ENCODE assay signal across 10 mouse cellular contexts in the genomic region with DNA sequence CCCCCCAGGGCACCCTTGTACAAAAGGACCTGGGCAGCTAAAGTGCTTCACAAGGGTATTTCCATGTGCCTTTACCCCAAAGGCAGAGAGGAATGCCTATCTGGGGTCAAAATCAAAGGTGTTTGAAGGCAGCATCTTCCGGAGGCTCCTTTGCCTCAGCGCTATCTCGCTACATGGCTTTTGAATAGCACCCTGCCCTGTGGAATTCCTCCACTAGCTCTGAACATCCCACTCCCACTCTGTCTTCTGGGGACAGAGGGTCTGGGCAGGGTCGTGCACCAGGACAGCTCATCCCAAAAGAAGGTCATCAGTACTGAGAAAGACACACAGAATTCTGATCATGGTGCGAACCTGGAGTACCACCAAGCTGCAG. TPM values are rescaled to one million over a fixed set of nuclear protein-coding genes. Genes with fewer than 3 reads are reported as not detected.
DNase-seq lines count a peak whose midpoint lies in the region; ATAC-seq and TF ChIP-seq lines count a peak whose summit lies in the region.
"Had no signal": no experiment of that assay in that cellular context is flagged by ENCODE, and none has a peak within 500 bp of the region (broad histone marks: within the 10 kb centered on the region; RNA-seq: fewer than 3 reads in every experiment).

No protein-coding gene starts in this region.

- H3K79me2 ChIP-seq in heart, adult 2 months (replicated peaks; ENCODE audit: control insufficient read depth, insufficient read depth, low read length) = no peaks in the 10 kb centered on the region

- TF ChIP-seq CTCF in heart, adult 2 months (IDR thresholded peaks at IDR 0.05) = no peak
- TF ChIP-seq CTCF in ES-Bruce4 (IDR thresholded peaks at IDR 0.05; ENCODE audit: low read depth, low read length) = no peak

- H3K4me2 ChIP-seq in hindbrain, embryonic 13.5 days = peak overlapping the region; percentile 42
- H3K4me2 ChIP-seq in liver, embryonic 16.5 days (ENCODE audit: low read depth, low read length) = peak overlapping the region; percentile 52

- H3K36me3 ChIP-seq in heart, adult 2 months (ENCODE audit: control insufficient read depth, insufficient read depth, low read length) = no peaks in the 10 kb centered on the region
- H3K36me3 ChIP-seq in ES-Bruce4 (ENCODE audit: control insufficient read depth, insufficient read depth, low read length, poor library complexity, severe bottlenecking) = no peaks in the 10 kb centered on the region; the same call in 1 of the 2 replicates
- H3K36me3 ChIP-seq in hindbrain, embryonic 13.5 days = peaks cover 10% of the 10 kb centered on the region; the same call in 1 of the 2 replicates
- peaks cover 3% of the 10 kb centered on the region; the same call in 1 of the 2 replicates for H3K36me3 ChIP-seq in liver, embryonic 16.5 days (ENCODE audit: control insufficient read depth, insufficient read depth)

- ATAC-seq in hindbrain, embryonic 13.5 days (ENCODE audit: low FRiP score) = no peak
- ATAC-seq in liver, embryonic 16.5 days (ENCODE audit: low read depth) = no peak
- ATAC-seq in CD4-positive, CD25-positive, alpha-beta regulatory T cell, adult 4 months = no peak

- H3K9me3 ChIP-seq in ES-Bruce4 (replicated peaks; ENCODE audit: control insufficient read depth, insufficient read depth, low read length, poor library complexity, severe bottlenecking) = no peaks in the 10 kb centered on the region
- no peaks in the 10 kb centered on the region for H3K9me3 ChIP-seq in hindbrain, embryonic 13.5 days
- no peaks in the 10 kb centered on the region for H3K9me3 ChIP-seq in liver, embryonic 16.5 days (replicated peaks; ENCODE audit: control insufficient read depth, low read length)

- no peak for TF ChIP-seq EP300 in heart, adult 2 months (IDR thresholded peaks at IDR 0.05; ENCODE audit: insufficient read depth, low read depth, low read length)
- no peak for TF ChIP-seq EP300 in ES-Bruce4 (IDR thresholded peaks at IDR 0.05; ENCODE audit: insufficient read depth, low read depth, low read length)

- no peak for DNase-seq in heart, adult 2 months
- no peak for DNase-seq in heart, postnatal 10 days
- DNase-seq in thymus, postnatal 0 days (ENCODE audit: low spot score) = no peak
- no peak for DNase-seq in thymus, postnatal 4 days

- H3K9ac ChIP-seq in heart, adult 2 months (ENCODE audit: low read depth, low read length) = no peak overlapping the region
- peak overlapping the region; percentile 30 for H3K9ac ChIP-seq in ES-Bruce4 (ENCODE audit: low read depth, poor library complexity, severe bottlenecking)
- H3K9ac ChIP-seq in hindbrain, embryonic 13.5 days = peak overlapping the region; percentile 67
- no peak overlapping the region for H3K9ac ChIP-seq in liver, embryonic 16.5 days (ENCODE audit: low read depth, low read length)

- H3K27ac ChIP-seq in heart, adult 2 months = no peak overlapping the region
- H3K27ac ChIP-seq in ES-Bruce4 (ENCODE audit: insufficient read depth, low read length) = peak overlapping the region; percentile 23
- peak overlapping the region; percentile 88 for H3K27ac ChIP-seq in hindbrain, embryonic 13.5 days
- no peak overlapping the region for H3K27ac ChIP-seq in liver, embryonic 16.5 days (ENCODE audit: low read length)

- TF ChIP-seq POLR2A in heart, adult 2 months (IDR thresholded peaks at IDR 0.05; ENCODE audit: insufficient read depth, low read depth, low read length) = 0 out of 2 replicates have a peak, but pooled peaks have one; percentile 20
- TF ChIP-seq POLR2A in ES-Bruce4 (IDR thresholded peaks at IDR 0.05; ENCODE audit: insufficient read depth, low read length) = no peak

- 59% methylated on average over 5 of the region's 5 CpGs for WGBS in heart, adult 2 months
- WGBS in hindbrain, embryonic 13.5 days = 33% methylated on average over 5 of the region's 5 CpGs
- WGBS in liver, embryonic 16.5 days (ENCODE audit: insufficient replicate concordance) = 47% methylated on average over 5 of the region's 5 CpGs

- H3K4me1 ChIP-seq in heart, adult 2 months (ENCODE audit: control insufficient read depth, insufficient read depth, low read length) = peaks cover 10% of the 10 kb centered on the region
- peaks cover 6% of the 10 kb centered on the region for H3K4me1 ChIP-seq in ES-Bruce4 (ENCODE audit: control insufficient read depth, insufficient read depth, low read length)
- peaks cover 57% of the 10 kb centered on the region for H3K4me1 ChIP-seq in hindbrain, embryonic 13.5 days (replicated peaks)
- H3K4me1 ChIP-seq in liver, embryonic 16.5 days (ENCODE audit: control insufficient read depth, low read depth, low read length) = peaks cover 59% of the 10 kb centered on the region

- no peak overlapping the region for H3K4me3 ChIP-seq in heart, adult 2 months
- H3K4me3 ChIP-seq in ES-Bruce4 (ENCODE audit: low read depth, low read length) = peak overlapping the region; percentile 55
- 0 out of 2 replicates have a peak overlapping the region, but pooled peaks have one; percentile 18 for H3K4me3 ChIP-seq in hindbrain, embryonic 13.5 days
- peak overlapping the region; percentile 41; the same call in 1 of the 2 replicates for H3K4me3 ChIP-seq in liver, embryonic 16.5 days (ENCODE audit: low read depth, low read length)

- H3K27me3 ChIP-seq in heart, adult 2 months (ENCODE audit: control insufficient read depth, insufficient read depth, low read length) = no peaks in the 10 kb centered on the region
- H3K27me3 ChIP-seq in ES-Bruce4 (ENCODE audit: control insufficient read depth, insufficient read depth, low read length, poor library complexity, severe bottlenecking) = 0 out of 2 replicates have a peak, but pooled peaks cover 3% of the 10 kb centered on the region
- H3K27me3 ChIP-seq in hindbrain, embryonic 13.5 days = 0 out of 2 replicates have a peak, but pooled peaks cover 2% of the 10 kb centered on the region
- peaks cover 12% of the 10 kb centered on the region for H3K27me3 ChIP-seq in liver, embryonic 16.5 days (ENCODE audit: control insufficient read depth, insufficient read depth, low read depth, low read length)

- intact Hi-C loops in heart, adult 2 months (cut with DNase I) = loop anchor here (1.0 to 2.0 kb wide), 2 partner anchors 25 to 148 kb away; no protein-coding TSS in a partner anchor
- intact Hi-C loops in heart, postnatal 10 days (cut with DNase I) = loop anchor here (1.0 to 2.0 kb wide), 2 partner anchors 25 to 148 kb away; no protein-coding TSS in a partner anchor

RNA-seq across cellular contexts. Expression of gene Ccdc124, which starts 4.5 kb away (rescaled TPM):
- total RNA-seq in heart, adult 2 months (2021) = 10 to 100 TPM; 44.6 to 49.1 TPM
- polyA plus RNA-seq in heart, adult 2 months (2012; rRNA removed) = 26.8 and 40.7 TPM in 2 replicates
- 10 to 100 TPM; 40.9 to 41.1 TPM for total RNA-seq in heart, postnatal 10 days (2021)
- 62.8 and 67.2 TPM in 2 replicates for polyA plus RNA-seq in ES-Bruce4 (2011; ENCODE audit: insufficient read depth, insufficient read length, low read depth, missing spikeins)
- polyA plus RNA-seq in hindbrain, embryonic 13.5 days (2015; fragmentation: Nextera tagmentation; extraction: Ambion mirVana) = 157 and 162 TPM in 2 replicates
- 42.5 and 43.1 TPM in 2 replicates for polyA plus RNA-seq in liver, embryonic 16.5 days (2015; fragmentation: Nextera tagmentation; extraction: Ambion mirVana)
- polyA plus RNA-seq in CD4-positive, CD25-positive, alpha-beta regulatory T cell, adult 4 months (2017; shearing (Covaris generic)) = 10 to 100 TPM; 61.0 to 62.7 TPM
- 93.8 and 98.6 TPM in 2 replicates for polyA plus RNA-seq in thymus, postnatal 0 days (2015; fragmentation: Nextera tagmentation; extraction: Ambion mirVana)

RNA-seq across cellular contexts. Expression of gene Kcnn1, which starts 6.1 kb away (rescaled TPM):
- total RNA-seq in heart, adult 2 months (2021) = 10 to 100 TPM; 12.6 to 14.7 TPM
- polyA plus RNA-seq in heart, adult 2 months (2012; rRNA removed) = 21.5 and 29.0 TPM in 2 replicates
- 1 to 10 TPM; 3.1 to 3.7 TPM for total RNA-seq in heart, postnatal 10 days (2021)
- 3.2 and 3.5 TPM in 2 replicates for polyA plus RNA-seq in ES-Bruce4 (2011; ENCODE audit: insufficient read depth, insufficient read length, low read depth, missing spikeins)
- 13.3 and 17.7 TPM in 2 replicates for polyA plus RNA-seq in hindbrain, embryonic 13.5 days (2015; fragmentation: Nextera tagmentation; extraction: Ambion mirVana)
- polyA plus RNA-seq in liver, embryonic 16.5 days (2015; fragmentation: Nextera tagmentation; extraction: Ambion mirVana) = 0.20 and 0.46 TPM in 2 replicates
- polyA plus RNA-seq in CD4-positive, CD25-positive, alpha-beta regulatory T cell, adult 4 months (2017; shearing (Covaris generic)) = not detected
- polyA plus RNA-seq in thymus, postnatal 0 days (2015; fragmentation: Nextera tagmentation; extraction: Ambion mirVana) = 0.36 and 0.85 TPM in 2 replicates
- total RNA-seq: megakaryocyte-erythroid progenitor cell, adult 5-6 weeks had no signal

RNA-seq across cellular contexts. Expression of gene Slc5a5, which starts 23.4 kb away (rescaled TPM):
- total RNA-seq in heart, adult 2 months (2021) = not detected
- 0.18 TPM in 2 replicates for polyA plus RNA-seq in heart, adult 2 months (2012; rRNA removed)
- total RNA-seq in heart, postnatal 10 days (2021) = under 1 TPM in 1 of 2 experiments, not detected in 1; 0.10 TPM
- polyA plus RNA-seq in ES-Bruce4 (2011; ENCODE audit: insufficient read depth, insufficient read length, low read depth, missing spikeins) = 13.3 TPM in 2 replicates
- polyA plus RNA-seq in hindbrain, embryonic 13.5 days (2015; fragmentation: Nextera tagmentation; extraction: Ambion mirVana) = 0.61 and 0.95 TPM in 2 replicates
- polyA plus RNA-seq in liver, embryonic 16.5 days (2015; fragmentation: Nextera tagmentation; extraction: Ambion mirVana) = 0.11 TPM in 1 of 2 replicates, not detected in the other
- not detected for polyA plus RNA-seq in CD4-positive, CD25-positive, alpha-beta regulatory T cell, adult 4 months (2017; shearing (Covaris generic))
- polyA plus RNA-seq in thymus, postnatal 0 days (2015; fragmentation: Nextera tagmentation; extraction: Ambion mirVana) = 0.49 and 1.6 TPM in 2 replicates
- total RNA-seq: gastrocnemius, adult 8-10 months; megakaryocyte-erythroid progenitor cell, adult 5-6 weeks had no signal

RNA-seq across cellular contexts. Expression of gene Rpl18a, which starts 28.0 kb away (rescaled TPM):
- 1,000 to 10,000 TPM in 1 of 2 experiments, 100 to 1,000 TPM in 1; 909 to 1,075 TPM for total RNA-seq in heart, adult 2 months (2021)
- polyA plus RNA-seq in heart, adult 2 months (2012; rRNA removed) = 1,802 and 2,387 TPM in 2 replicates
- 1,000 to 10,000 TPM; 1,171 to 1,193 TPM for total RNA-seq in heart, postnatal 10 days (2021)
- 2,473 and 2,707 TPM in 2 replicates for polyA plus RNA-seq in ES-Bruce4 (2011; ENCODE audit: insufficient read depth, insufficient read length, low read depth, missing spikeins)
- polyA plus RNA-seq in hindbrain, embryonic 13.5 days (2015; fragmentation: Nextera tagmentation; extraction: Ambion mirVana) = 2,665 and 2,711 TPM in 2 replicates
- polyA plus RNA-seq in liver, embryonic 16.5 days (2015; fragmentation: Nextera tagmentation; extraction: Ambion mirVana) = 2,028 and 2,149 TPM in 2 replicates
- polyA plus RNA-seq in CD4-positive, CD25-positive, alpha-beta regulatory T cell, adult 4 months (2017; shearing (Covaris generic)) = over 10,000 TPM in 1 of 2 experiments, 1,000 to 10,000 TPM in 1; 9,999 to 11,110 TPM
- 6,882 and 7,160 TPM in 2 replicates for polyA plus RNA-seq in thymus, postnatal 0 days (2015; fragmentation: Nextera tagmentation; extraction: Ambion mirVana)

RNA-seq across cellular contexts. Expression of gene Arrdc2, which starts 29.7 kb away (rescaled TPM):
- total RNA-seq in heart, adult 2 months (2021) = 10 to 100 TPM in 1 of 2 experiments, 1 to 10 TPM in 1; 8.9 to 18.6 TPM
- 15.2 and 36.2 TPM in 2 replicates for polyA plus RNA-seq in heart, adult 2 months (2012; rRNA removed)
- 10 to 100 TPM in 1 of 2 experiments, 1 to 10 TPM in 1; 4.7 to 18.5 TPM for total RNA-seq in heart, postnatal 10 days (2021)
- polyA plus RNA-seq in ES-Bruce4 (2011; ENCODE audit: insufficient read depth, insufficient read length, low read depth, missing spikeins) = 11.1 and 12.1 TPM in 2 replicates
- polyA plus RNA-seq in hindbrain, embryonic 13.5 days (2015; fragmentation: Nextera tagmentation; extraction: Ambion mirVana) = 7.6 and 8.1 TPM in 2 replicates
- polyA plus RNA-seq in liver, embryonic 16.5 days (2015; fragmentation: Nextera tagmentation; extraction: Ambion mirVana) = 11.6 and 13.5 TPM in 2 replicates
- 1 to 10 TPM; 3.4 to 3.7 TPM for polyA plus RNA-seq in CD4-positive, CD25-positive, alpha-beta regulatory T cell, adult 4 months (2017; shearing (Covaris generic))
- polyA plus RNA-seq in thymus, postnatal 0 days (2015; fragmentation: Nextera tagmentation; extraction: Ambion mirVana) = 11.0 and 11.4 TPM in 2 replicates

Comparison
In these comparisons a context has a peak if more than half of its experiments do, and no peak if none do; other contexts are left out.
1. H3K27ac ChIP-seq: peak in ES-Bruce4 (single experiment) and hindbrain, embryonic 13.5 days (single experiment); none in heart, adult 2 months (single experiment) and liver, embryonic 16.5 days (single experiment).
2. H3K9ac ChIP-seq: peak in ES-Bruce4 (single experiment) and hindbrain, embryonic 13.5 days (single experiment); none in heart, adult 2 months (single experiment) and liver, embryonic 16.5 days (single experiment).